24 mouse cellular contexts compared by ENCODE assay signal in genomic region chr16:59541382-59541781, GRCm38 (mm10).
"Had no signal": no experiment of that assay in that cellular context is flagged by ENCODE, and none has a peak within 500 bp of the region (broad histone marks: within the 10 kb centered on the region; RNA-seq: fewer than 3 reads in every experiment).

No protein-coding gene starts in this region.

- DNase-seq: gastrocnemius, postnatal 14 days; gastrocnemius, postnatal 36 days; heart, adult 18-20 months; heart, postnatal 10 days; heart, postnatal 36 days; kidney, adult 11 months; kidney, adult 2 months; kidney, adult 9 months; kidney, postnatal 10 days; kidney, postnatal 36 days; layer of hippocampus, adult 9-11 months; layer of hippocampus, postnatal 36 days; left cerebral cortex, postnatal 4 days; lung, adult 18-20 months had no signal

- H3K27ac ChIP-seq: heart, embryonic 10.5 days; hindbrain, embryonic 13.5 days; hindbrain, embryonic 15.5 days; hindbrain, postnatal 0 days; limb, embryonic 13.5 days; limb, embryonic 15.5 days; liver, embryonic 12.5 days; liver, embryonic 14.5 days had no signal

- H3K4me3 ChIP-seq: heart, embryonic 10.5 days; heart, embryonic 12.5 days; hindbrain, embryonic 13.5 days; hindbrain, embryonic 15.5 days; limb, embryonic 13.5 days; limb, embryonic 15.5 days; liver, embryonic 12.5 days had no signal

- H3K4me2 ChIP-seq: heart, embryonic 12.5 days; hindbrain, embryonic 13.5 days; hindbrain, embryonic 15.5 days; limb, embryonic 13.5 days; limb, embryonic 15.5 days; liver, embryonic 12.5 days had no signal

- H3K9ac ChIP-seq: heart, embryonic 12.5 days; hindbrain, embryonic 13.5 days; hindbrain, embryonic 15.5 days; limb, embryonic 13.5 days; limb, embryonic 15.5 days; liver, embryonic 12.5 days; liver, embryonic 14.5 days had no signal

- H3K4me1 ChIP-seq: heart, embryonic 12.5 days; hindbrain, embryonic 13.5 days; hindbrain, embryonic 15.5 days; limb, embryonic 15.5 days; liver, embryonic 12.5 days had no signal

- H3K9me3 ChIP-seq: heart, embryonic 10.5 days; heart, embryonic 12.5 days; hindbrain, embryonic 13.5 days; hindbrain, embryonic 15.5 days; limb, embryonic 13.5 days; limb, embryonic 15.5 days; liver, embryonic 12.5 days had no signal

- H3K36me3 ChIP-seq: hindbrain, embryonic 13.5 days; hindbrain, embryonic 15.5 days; liver, embryonic 12.5 days had no signal

- ATAC-seq: hindbrain, postnatal 0 days; intestine, embryonic 16.5 days; liver, embryonic 12.5 days had no signal

- H3K27me3 ChIP-seq: heart, embryonic 12.5 days; hindbrain, embryonic 13.5 days; hindbrain, embryonic 15.5 days; limb, embryonic 13.5 days; limb, embryonic 15.5 days; liver, embryonic 12.5 days had no signal
